In the genomic region with DNA sequence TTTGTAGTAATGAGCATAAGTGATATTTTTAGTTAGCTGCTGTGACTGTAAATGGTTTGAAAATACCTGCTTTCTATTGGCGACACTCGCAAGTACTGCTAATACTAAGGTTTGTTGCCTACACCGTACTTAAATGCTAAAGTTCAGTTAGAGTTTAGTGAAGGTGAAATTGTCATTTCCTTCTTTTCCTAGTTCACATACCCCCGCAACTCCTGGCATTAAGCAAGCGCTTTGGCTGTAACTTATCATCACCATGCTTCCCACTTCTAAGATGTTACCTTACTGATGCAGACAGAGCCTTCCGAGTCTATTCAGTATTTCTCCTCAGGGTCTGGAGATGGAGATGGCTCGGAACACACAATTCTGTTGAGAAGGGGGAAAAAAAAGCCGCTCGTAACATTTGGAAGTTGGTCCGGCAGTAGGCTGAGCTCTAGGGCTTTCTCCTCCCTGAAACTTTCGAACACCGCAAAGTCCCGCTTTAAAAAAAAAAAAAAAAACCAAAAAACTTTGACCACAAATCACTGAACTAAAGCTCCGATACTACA, we compare ENCODE assay signal across 7 mouse cellular contexts. TPM values are rescaled to one million over a fixed set of nuclear protein-coding genes. Genes with fewer than 3 reads are reported as not detected.
DNase-seq lines count a peak whose midpoint lies in the region; ATAC-seq lines count a peak whose summit lies in the region.

No protein-coding gene starts in this region.

- no peak for ATAC-seq in forebrain, embryonic 14.5 days
- no peak for ATAC-seq in limb, embryonic 13.5 days (ENCODE audit: low FRiP score, low read depth)
- no peak for ATAC-seq in stomach, embryonic 15.5 days (ENCODE audit: insufficient read depth, low FRiP score, low read depth)

- H3K9me3 ChIP-seq in forebrain, embryonic 14.5 days (replicated peaks; ENCODE audit: control insufficient read depth, low read length) = no peaks in the 10 kb centered on the region
- no peaks in the 10 kb centered on the region for H3K9me3 ChIP-seq in limb, embryonic 13.5 days
- H3K9me3 ChIP-seq in stomach, embryonic 15.5 days = no peaks in the 10 kb centered on the region

- H3K36me3 ChIP-seq in forebrain, embryonic 14.5 days (ENCODE audit: control insufficient read depth, insufficient read depth, low read length) = no peaks in the 10 kb centered on the region
- no peaks in the 10 kb centered on the region for H3K36me3 ChIP-seq in limb, embryonic 13.5 days
- no peaks in the 10 kb centered on the region for H3K36me3 ChIP-seq in stomach, embryonic 15.5 days

- peak; percentile 35 for DNase-seq in retina, embryonic 14.5 days (ENCODE audit: low spot score)
- DNase-seq in retina, postnatal 1 day = no peak
- peak; percentile 0 for DNase-seq in forebrain, embryonic 14.5 days (ENCODE audit: low spot score)
- DNase-seq in frontal cortex, postnatal 10 days (ENCODE audit: low spot score in 2 of 2) = no peak
- DNase-seq in frontal cortex, adult 2 months (ENCODE audit: extremely low spot score in 1 of 2, low spot score in 1 of 2) = no peak

- H3K4me2 ChIP-seq in forebrain, embryonic 14.5 days (ENCODE audit: low read length) = peak overlapping the region; percentile 48; the same call in 1 of the 2 replicates
- peak overlapping the region; percentile 55 for H3K4me2 ChIP-seq in limb, embryonic 13.5 days (replicated peaks)
- H3K4me2 ChIP-seq in stomach, embryonic 15.5 days = peak overlapping the region; percentile 51

- WGBS in forebrain, embryonic 14.5 days = 34% methylated on average over 14 of the region's 14 CpGs
- WGBS in limb, embryonic 13.5 days = 20% methylated on average over 14 of the region's 14 CpGs
- 23% methylated on average over 14 of the region's 14 CpGs for WGBS in stomach, embryonic 15.5 days

- H3K9ac ChIP-seq in forebrain, embryonic 14.5 days (ENCODE audit: low read length) = no peak overlapping the region
- no peak overlapping the region for H3K9ac ChIP-seq in limb, embryonic 13.5 days
- no peak overlapping the region for H3K9ac ChIP-seq in stomach, embryonic 15.5 days

- H3K27me3 ChIP-seq in forebrain, embryonic 14.5 days (replicated peaks; ENCODE audit: control insufficient read depth, insufficient read depth, low read length) = peaks cover 29% of the 10 kb centered on the region
- H3K27me3 ChIP-seq in limb, embryonic 13.5 days = peaks cover 70% of the 10 kb centered on the region
- peaks cover 29% of the 10 kb centered on the region for H3K27me3 ChIP-seq in stomach, embryonic 15.5 days (replicated peaks)

- no peak overlapping the region for H3K4me3 ChIP-seq in forebrain, embryonic 14.5 days (ENCODE audit: low read depth, low read length)
- peak overlapping the region; percentile 57 for H3K4me3 ChIP-seq in limb, embryonic 13.5 days
- peak overlapping the region; percentile 28; the same call in 1 of the 2 replicates for H3K4me3 ChIP-seq in stomach, embryonic 15.5 days (replicated peaks)

- no peak overlapping the region for H3K27ac ChIP-seq in forebrain, embryonic 14.5 days (ENCODE audit: low read depth, low read length)
- H3K27ac ChIP-seq in limb, embryonic 13.5 days = no peak overlapping the region
- no peak overlapping the region for H3K27ac ChIP-seq in stomach, embryonic 15.5 days

- no peaks in the 10 kb centered on the region for H3K4me1 ChIP-seq in forebrain, embryonic 14.5 days (ENCODE audit: control insufficient read depth, insufficient read depth, low read length)
- H3K4me1 ChIP-seq in limb, embryonic 13.5 days = no peaks in the 10 kb centered on the region
- H3K4me1 ChIP-seq in stomach, embryonic 15.5 days = no peaks in the 10 kb centered on the region

RNA-seq across cellular contexts. Expression of a gene that starts 1.1 kb away (rescaled TPM):
- polyA plus RNA-seq in forebrain, embryonic 14.5 days (2014; fragmentation: Nextera tagmentation; extraction: Ambion mirVana) = 0.11 and 0.13 TPM in 2 replicates
- 0.10 and 0.13 TPM in 2 replicates for polyA plus RNA-seq in limb, embryonic 13.5 days (2015; fragmentation: Nextera tagmentation; extraction: Ambion mirVana)
- polyA plus RNA-seq in stomach, embryonic 15.5 days (2015; fragmentation: Nextera tagmentation; extraction: Ambion mirVana) = 0.08 TPM in 1 of 2 replicates, not detected in the other
- 0.21 and 0.36 TPM in 2 replicates for polyA plus RNA-seq in frontal cortex, adult 2 months (2012; rRNA removed)

RNA-seq across cellular contexts. Expression of a gene that starts 1.5 kb away (rescaled TPM):
- 120 and 147 TPM in 2 replicates for polyA plus RNA-seq in forebrain, embryonic 14.5 days (2014; fragmentation: Nextera tagmentation; extraction: Ambion mirVana)
- 81.5 and 92.3 TPM in 2 replicates for polyA plus RNA-seq in limb, embryonic 13.5 days (2015; fragmentation: Nextera tagmentation; extraction: Ambion mirVana)
- polyA plus RNA-seq in stomach, embryonic 15.5 days (2015; fragmentation: Nextera tagmentation; extraction: Ambion mirVana) = 61.9 and 94.2 TPM in 2 replicates
- 51.8 and 53.8 TPM in 2 replicates for polyA plus RNA-seq in frontal cortex, adult 2 months (2012; rRNA removed)

Comparison
In these comparisons a context has a peak if more than half of its experiments do, and no peak if none do; other contexts are left out.
1. DNase-seq: peak in retina, embryonic 14.5 days (single experiment) and forebrain, embryonic 14.5 days (single experiment); none in retina, postnatal 1 day (single experiment), frontal cortex, postnatal 10 days (0 of 2) and frontal cortex, adult 2 months (0 of 2).
2. Peak in every context shown above with its lines, with median percentiles within 50 percentile points of each other: H3K4me2 ChIP-seq.